Mouse (Mus musculus): ENCODE results near the gene Grid1. TPM values are rescaled to one million over a fixed set of nuclear protein-coding genes. Genes with fewer than 3 reads are reported as not detected.

Gene Grid1
- polyA plus RNA-seq, 1 experiment, result 22.3 TPM

DNA sequence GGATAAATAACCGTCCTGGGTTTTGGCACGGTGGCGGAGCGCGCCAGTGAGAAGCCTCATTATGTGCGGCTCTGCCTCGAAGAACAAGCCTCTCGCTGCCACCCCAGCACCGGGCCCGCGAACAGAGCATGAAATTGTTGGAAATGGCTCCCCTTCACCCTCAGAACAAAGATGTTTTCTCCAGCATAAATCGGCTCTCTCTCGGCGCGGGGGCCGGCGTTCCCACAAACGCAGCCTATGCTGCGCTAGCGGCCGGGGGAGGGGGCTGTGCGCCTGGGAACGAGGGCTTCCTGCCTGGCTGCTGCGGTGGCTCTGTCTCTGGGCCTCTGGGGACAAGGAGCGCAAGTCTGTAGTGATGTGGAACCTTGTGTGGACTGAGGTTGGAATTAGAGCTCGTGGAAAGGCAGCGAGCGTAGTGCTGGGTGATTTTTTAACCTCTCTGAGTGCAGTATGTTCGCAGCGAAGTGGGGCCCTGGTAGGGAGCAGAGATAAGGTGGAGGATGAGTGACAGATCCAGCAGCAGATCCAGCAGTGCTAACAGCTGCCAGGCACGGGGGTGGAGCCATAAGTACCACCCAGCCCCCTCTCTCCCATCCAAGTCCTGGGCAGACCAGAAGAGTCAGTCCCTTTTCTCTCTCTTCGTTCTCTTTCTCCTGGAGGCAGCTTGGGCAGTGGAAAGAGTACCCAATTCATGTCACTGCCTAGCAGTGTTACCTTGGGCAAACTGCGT is 76.5 kb downstream of the Grid1 start:
- Histone ChIP-seq H3K27ac (ENCODE audit: insufficient read depth, low read length) (peak overlapping the region; percentile 38), H3K4me3 (ENCODE audit: insufficient read depth, low read length) (no peak overlapping the region), H3K4me1 (ENCODE audit: control insufficient read depth, insufficient read depth, low read length) (peaks cover 10% of the 10 kb centered on the region)
- TF ChIP-seq CTCF (IDR thresholded peaks at IDR 0.05; ENCODE audit: extremely low read depth, insufficient read depth, low read length) (no peak), POLR2A (IDR thresholded peaks at IDR 0.05; ENCODE audit: extremely low read depth, insufficient read depth, low read length) (0 out of 2 replicates have a peak, but pooled peaks have one; percentile 6)

- no peak overlapping the region for H3K27ac ChIP-seq (ENCODE audit: insufficient read depth, low read length)
- TF ChIP-seq CTCF (IDR thresholded peaks at IDR 0.05; ENCODE audit: extremely low read depth, insufficient read depth, low read length), result no peak
- TF ChIP-seq POLR2A (IDR thresholded peaks at IDR 0.05; ENCODE audit: extremely low read depth, insufficient read depth, low read length), result no peak
- peaks cover 2% of the 10 kb centered on the region for H3K4me1 ChIP-seq (ENCODE audit: control insufficient read depth, insufficient read depth, low read length)
These were observed 83.9 kb downstream of the Grid1 start for GRCm38 (mm10) chr14:34903854-34904253.

DNA sequence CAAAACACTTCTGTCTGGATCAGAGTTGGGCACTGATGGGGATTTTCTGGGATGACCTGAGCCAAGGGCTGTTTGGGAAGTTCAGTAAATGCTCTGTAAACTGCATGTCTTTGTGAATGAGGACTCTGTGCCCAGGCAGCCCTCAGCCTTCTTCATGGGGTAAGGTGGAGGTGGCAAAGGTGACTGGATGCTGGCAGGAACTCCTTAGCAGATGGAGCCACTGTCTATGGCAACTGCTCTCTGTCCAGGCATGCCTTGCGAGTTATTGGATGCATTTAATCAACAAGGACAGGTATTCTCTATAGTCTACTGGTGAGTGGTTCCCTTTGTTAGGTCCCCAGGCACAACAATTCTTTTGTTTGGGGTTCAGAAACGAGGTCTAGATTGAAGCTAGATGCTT is 85.8 kb downstream of the Grid1 start:
- H3K4me1 ChIP-seq (ENCODE audit: control insufficient read depth, insufficient read depth, low read length), result peaks cover 3% of the 10 kb centered on the region
- no peak overlapping the region for H3K27ac ChIP-seq (ENCODE audit: insufficient read depth, low read length)
- H3K4me3 ChIP-seq (ENCODE audit: insufficient read depth, low read length), result no peak overlapping the region
- TF ChIP-seq POLR2A (IDR thresholded peaks at IDR 0.05; ENCODE audit: extremely low read depth, insufficient read depth, low read length), result no peak
- TF ChIP-seq CTCF (IDR thresholded peaks at IDR 0.05; ENCODE audit: extremely low read depth, insufficient read depth, low read length), result no peak

More at GRCm38 (mm10) chr14:34903854-34904253, 83.9 kb downstream of the Grid1 start:
- no peak overlapping the region for H3K4me3 ChIP-seq (ENCODE audit: insufficient read depth, low read length)

GRCm38 (mm10) chr14:34908366-34908765 is 88.5 kb downstream of the Grid1 start:
- Histone ChIP-seq H3K4me3 (ENCODE audit: insufficient read depth, low read length) (no peak overlapping the region), H3K27ac (ENCODE audit: insufficient read depth, low read length) (no peak overlapping the region), H3K4me1 (ENCODE audit: control insufficient read depth, insufficient read depth, low read length) (peaks cover 3% of the 10 kb centered on the region)
- TF ChIP-seq POLR2A (IDR thresholded peaks at IDR 0.05; ENCODE audit: extremely low read depth, insufficient read depth, low read length) (no peak), CTCF (IDR thresholded peaks at IDR 0.05; ENCODE audit: extremely low read depth, insufficient read depth, low read length) (no peak)

DNA sequence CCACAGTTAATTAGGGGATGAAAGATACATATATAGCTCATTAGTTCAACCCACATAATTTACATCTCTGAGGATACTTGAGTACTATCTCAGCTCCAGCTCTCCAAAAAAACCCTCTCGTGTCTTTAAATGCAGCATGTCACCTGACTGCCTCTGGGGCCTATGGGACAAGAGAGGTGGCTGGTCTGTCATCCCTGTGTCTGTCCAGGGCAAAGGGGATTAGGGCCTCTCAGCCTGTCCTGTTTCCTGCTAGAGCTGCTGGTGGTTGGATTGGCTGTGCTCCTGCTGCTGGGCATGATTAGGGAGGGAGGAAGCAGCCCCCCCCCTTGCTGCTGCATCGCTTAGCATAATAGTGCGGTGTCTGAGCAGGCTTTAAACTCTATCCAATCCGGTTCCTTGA is 88.9 kb downstream of the Grid1 start:
- no peak for TF ChIP-seq CTCF (IDR thresholded peaks at IDR 0.05; ENCODE audit: extremely low read depth, insufficient read depth, low read length)
- no peak for TF ChIP-seq POLR2A (IDR thresholded peaks at IDR 0.05; ENCODE audit: extremely low read depth, insufficient read depth, low read length)
- Histone ChIP-seq H3K4me3 (ENCODE audit: insufficient read depth, low read length) (no peak overlapping the region), H3K27ac (ENCODE audit: insufficient read depth, low read length) (no peak overlapping the region), H3K4me1 (ENCODE audit: control insufficient read depth, insufficient read depth, low read length) (peaks cover 3% of the 10 kb centered on the region)

DNA sequence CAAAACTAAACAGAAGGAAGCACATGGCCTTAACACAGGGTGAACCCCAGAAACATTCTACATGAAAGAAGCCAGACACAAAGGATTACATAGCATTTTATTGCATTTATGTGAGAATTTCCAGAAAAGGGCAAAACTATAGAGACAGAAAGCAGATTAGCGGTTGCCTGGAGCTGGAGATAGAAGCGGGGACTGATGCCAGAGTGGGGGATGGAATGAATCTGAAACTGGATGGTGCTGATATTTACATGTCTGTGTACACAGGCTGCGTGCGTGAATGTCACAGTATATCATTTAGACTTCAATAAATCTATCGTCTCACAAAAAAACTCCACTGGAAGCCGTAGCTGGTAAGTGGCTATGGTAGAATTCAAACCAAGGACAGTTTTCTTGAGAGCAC is 96.4 kb downstream of the Grid1 start:
- Histone ChIP-seq H3K4me1 (ENCODE audit: control insufficient read depth, insufficient read depth, low read length) (no peaks in the 10 kb centered on the region), H3K4me3 (ENCODE audit: insufficient read depth, low read length) (no peak overlapping the region), H3K27ac (ENCODE audit: insufficient read depth, low read length) (no peak overlapping the region)
- TF ChIP-seq POLR2A (IDR thresholded peaks at IDR 0.05; ENCODE audit: extremely low read depth, insufficient read depth, low read length) (no peak), CTCF (IDR thresholded peaks at IDR 0.05; ENCODE audit: extremely low read depth, insufficient read depth, low read length) (no peak)

- no peak overlapping the region for H3K4me3 ChIP-seq (ENCODE audit: insufficient read depth, low read length)
- no peak overlapping the region for H3K27ac ChIP-seq (ENCODE audit: insufficient read depth, low read length)
- no peaks in the 10 kb centered on the region for H3K4me1 ChIP-seq (ENCODE audit: control insufficient read depth, insufficient read depth, low read length)
- TF ChIP-seq POLR2A (IDR thresholded peaks at IDR 0.05; ENCODE audit: extremely low read depth, insufficient read depth, low read length), result no peak
- no peak for TF ChIP-seq CTCF (IDR thresholded peaks at IDR 0.05; ENCODE audit: extremely low read depth, insufficient read depth, low read length)
These were observed 97.2 kb downstream of the Grid1 start for GRCm38 (mm10) chr14:34917111-34917510.

GRCm38 (mm10) chr14:34919221-34919620 is 99.3 kb downstream of the Grid1 start:
- Histone ChIP-seq H3K27ac (ENCODE audit: insufficient read depth, low read length) (no peak overlapping the region), H3K4me3 (ENCODE audit: insufficient read depth, low read length) (no peak overlapping the region), H3K4me1 (ENCODE audit: control insufficient read depth, insufficient read depth, low read length) (no peaks in the 10 kb centered on the region)
- TF ChIP-seq POLR2A (IDR thresholded peaks at IDR 0.05; ENCODE audit: extremely low read depth, insufficient read depth, low read length) (no peak), CTCF (IDR thresholded peaks at IDR 0.05; ENCODE audit: extremely low read depth, insufficient read depth, low read length) (no peak)

DNA sequence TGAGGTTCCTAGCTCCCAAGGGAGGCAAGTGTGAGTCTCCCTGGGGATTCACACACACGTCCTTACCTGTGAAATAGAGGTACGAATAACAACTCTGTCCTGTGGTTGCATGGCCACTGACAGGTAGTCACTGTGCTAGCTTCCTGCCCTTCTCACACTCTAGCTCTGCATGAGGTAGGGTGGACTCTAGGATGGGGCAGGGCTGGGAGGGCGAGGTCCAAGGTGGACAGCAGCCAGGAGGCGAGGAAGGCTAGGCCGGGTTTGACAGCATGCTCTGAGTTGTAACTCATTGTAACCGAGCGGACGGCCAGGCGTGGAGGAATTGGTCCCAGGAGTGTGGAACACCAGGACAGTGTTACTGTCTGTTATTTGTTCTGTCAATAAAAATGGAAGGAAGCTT is 101.4 kb downstream of the Grid1 start:
- Histone ChIP-seq H3K27ac (ENCODE audit: insufficient read depth, low read length) (no peak overlapping the region), H3K4me3 (ENCODE audit: insufficient read depth, low read length) (no peak overlapping the region), H3K4me1 (ENCODE audit: control insufficient read depth, insufficient read depth, low read length) (no peaks in the 10 kb centered on the region)
- TF ChIP-seq CTCF (IDR thresholded peaks at IDR 0.05; ENCODE audit: extremely low read depth, insufficient read depth, low read length) (no peak), POLR2A (IDR thresholded peaks at IDR 0.05; ENCODE audit: extremely low read depth, insufficient read depth, low read length) (no peak)

- Histone ChIP-seq H3K27ac (ENCODE audit: insufficient read depth, low read length) (no peak overlapping the region), H3K4me3 (ENCODE audit: insufficient read depth, low read length) (no peak overlapping the region), H3K4me1 (ENCODE audit: control insufficient read depth, insufficient read depth, low read length) (0 out of 2 replicates have a peak, but pooled peaks cover 1% of the 10 kb centered on the region)
- TF ChIP-seq CTCF (IDR thresholded peaks at IDR 0.05; ENCODE audit: extremely low read depth, insufficient read depth, low read length) (no peak), POLR2A (IDR thresholded peaks at IDR 0.05; ENCODE audit: extremely low read depth, insufficient read depth, low read length) (no peak)
These were observed 105.1 kb downstream of the Grid1 start for GRCm38 (mm10) chr14:34925021-34925420.

All from cortical plate, adult 2 months (tissue).